Mouse (Mus musculus): Measurements from ENCODE around the gene Ercc1. TPM values are rescaled to one million over a fixed set of nuclear protein-coding genes. Genes with fewer than 3 reads are reported as not detected.

Gene Ercc1
- polyA plus RNA-seq, 1 experiment from 2014 or later, result 86.1 TPM

- WGBS, result 84% methylated on average over 4 of the region's 4 CpGs
- H3K4me3 ChIP-seq (replicated peaks; ENCODE audit: low read length), result no peak overlapping the region
- no peaks in the 10 kb centered on the region for H3K27me3 ChIP-seq (ENCODE audit: control insufficient read depth, insufficient read depth, low read length)
- ATAC-seq (ENCODE audit: low FRiP score) (no peak), DNase-seq (ENCODE audit: low spot score) (no peak)
- H3K4me1 ChIP-seq (replicated peaks; ENCODE audit: control insufficient read depth, insufficient read depth, low read length), result peaks cover 10% of the 10 kb centered on the region; the same call in 1 of the 2 replicates
- no peaks in the 10 kb centered on the region for H3K9me3 ChIP-seq (ENCODE audit: control insufficient read depth, low read length)
- H3K27ac ChIP-seq, result no peak overlapping the region
- H3K9ac ChIP-seq, result no peak overlapping the region
- no peak overlapping the region for H3K4me2 ChIP-seq (replicated peaks)
- no peaks in the 10 kb centered on the region for H3K36me3 ChIP-seq (replicated peaks; ENCODE audit: control insufficient read depth, insufficient read depth)
Measured at GRCm38 (mm10) chr7:19365376-19365775, 20.8 kb downstream of the Ercc1 start.

GRCm38 (mm10) chr7:19368380-19368779, 23.8 kb downstream of the Ercc1 start:
- Histone ChIP-seq H3K9me3 (ENCODE audit: control insufficient read depth, low read length) (no peaks in the 10 kb centered on the region), H3K27me3 (ENCODE audit: control insufficient read depth, insufficient read depth, low read length) (no peaks in the 10 kb centered on the region), H3K4me2 (replicated peaks) (no peak overlapping the region), H3K4me3 (replicated peaks; ENCODE audit: low read length) (no peak overlapping the region), H3K27ac (no peak overlapping the region), H3K4me1 (replicated peaks; ENCODE audit: control insufficient read depth, insufficient read depth, low read length) (no peaks in the 10 kb centered on the region), H3K9ac (no peak overlapping the region), H3K36me3 (replicated peaks; ENCODE audit: control insufficient read depth, insufficient read depth) (no peaks in the 10 kb centered on the region)
- DNase-seq (ENCODE audit: low spot score), result no peak
- ATAC-seq (ENCODE audit: low FRiP score), result no peak
- 25% methylated on average over 16 of the region's 16 CpGs for WGBS

- peak overlapping the region; percentile 65 for H3K4me2 ChIP-seq (replicated peaks)
- H3K4me1 ChIP-seq (replicated peaks; ENCODE audit: control insufficient read depth, insufficient read depth, low read length), result no peaks in the 10 kb centered on the region
- peak overlapping the region; percentile 37 for H3K4me3 ChIP-seq (replicated peaks; ENCODE audit: low read length)
- no peaks in the 10 kb centered on the region for H3K27me3 ChIP-seq (ENCODE audit: control insufficient read depth, insufficient read depth, low read length)
- peak overlapping the region; percentile 63 for H3K9ac ChIP-seq
- ATAC-seq (ENCODE audit: low FRiP score), result peak; percentile 85
- peak; percentile 78 for DNase-seq (ENCODE audit: low spot score)
- no peak overlapping the region for H3K27ac ChIP-seq
- H3K36me3 ChIP-seq (replicated peaks; ENCODE audit: control insufficient read depth, insufficient read depth), result no peaks in the 10 kb centered on the region
- no peaks in the 10 kb centered on the region for H3K9me3 ChIP-seq (ENCODE audit: control insufficient read depth, low read length)
- 14% methylated on average over 44 of the region's 46 CpGs for WGBS
Measured at GRCm38 (mm10) chr7:19369823-19370425, 25.3 kb downstream of the Ercc1 start.

- H3K9ac ChIP-seq, result no peak overlapping the region
- no peak for ATAC-seq (ENCODE audit: low FRiP score)
- no peaks in the 10 kb centered on the region for H3K36me3 ChIP-seq (replicated peaks; ENCODE audit: control insufficient read depth, insufficient read depth)
- no peak overlapping the region for H3K27ac ChIP-seq
- H3K4me3 ChIP-seq (replicated peaks; ENCODE audit: low read length), result no peak overlapping the region
- 84% methylated on average over 2 of the region's 2 CpGs for WGBS
- H3K4me2 ChIP-seq (replicated peaks), result no peak overlapping the region
- no peaks in the 10 kb centered on the region for H3K9me3 ChIP-seq (ENCODE audit: control insufficient read depth, low read length)
- H3K27me3 ChIP-seq (ENCODE audit: control insufficient read depth, insufficient read depth, low read length), result no peaks in the 10 kb centered on the region
- DNase-seq (ENCODE audit: low spot score), result peak; percentile 30
- H3K4me1 ChIP-seq (replicated peaks; ENCODE audit: control insufficient read depth, insufficient read depth, low read length), result no peaks in the 10 kb centered on the region
Measured at GRCm38 (mm10) chr7:19373367-19373766, 28.8 kb downstream of the Ercc1 start.

- H3K4me2 ChIP-seq (replicated peaks), result no peak overlapping the region
- no peaks in the 10 kb centered on the region for H3K9me3 ChIP-seq (ENCODE audit: control insufficient read depth, low read length)
- no peak overlapping the region for H3K4me3 ChIP-seq (replicated peaks; ENCODE audit: low read length)
- no peaks in the 10 kb centered on the region for H3K27me3 ChIP-seq (ENCODE audit: control insufficient read depth, insufficient read depth, low read length)
- no peak; the same call in 1 of the 2 replicates for ATAC-seq (ENCODE audit: low FRiP score)
- H3K36me3 ChIP-seq (replicated peaks; ENCODE audit: control insufficient read depth, insufficient read depth), result no peaks in the 10 kb centered on the region
- WGBS, result 81% methylated on average over 18 of the region's 18 CpGs
- no peak for DNase-seq (ENCODE audit: low spot score)
- H3K27ac ChIP-seq, result no peak overlapping the region
- H3K9ac ChIP-seq, result no peak overlapping the region
- no peaks in the 10 kb centered on the region for H3K4me1 ChIP-seq (replicated peaks; ENCODE audit: control insufficient read depth, insufficient read depth, low read length)
Measured at GRCm38 (mm10) chr7:19375368-19375767, 30.8 kb downstream of the Ercc1 start.

- Histone ChIP-seq H3K27ac (no peak overlapping the region), H3K27me3 (ENCODE audit: control insufficient read depth, insufficient read depth, low read length) (no peaks in the 10 kb centered on the region), H3K9ac (no peak overlapping the region), H3K36me3 (replicated peaks; ENCODE audit: control insufficient read depth, insufficient read depth) (no peaks in the 10 kb centered on the region), H3K4me1 (replicated peaks; ENCODE audit: control insufficient read depth, insufficient read depth, low read length) (no peaks in the 10 kb centered on the region), H3K4me3 (replicated peaks; ENCODE audit: low read length) (no peak overlapping the region), H3K9me3 (ENCODE audit: control insufficient read depth, low read length) (no peaks in the 10 kb centered on the region), H3K4me2 (replicated peaks) (no peak overlapping the region)
- DNase-seq (ENCODE audit: low spot score) (no peak), ATAC-seq (ENCODE audit: low FRiP score) (no peak)
- 92% methylated on average over 4 of the region's 4 CpGs for WGBS
Measured at GRCm38 (mm10) chr7:19376019-19376418, 31.4 kb downstream of the Ercc1 start.

GRCm38 (mm10) chr7:19378049-19378448, 33.5 kb downstream of the Ercc1 start:
- ATAC-seq (ENCODE audit: low FRiP score) (no peak), DNase-seq (ENCODE audit: low spot score) (no peak)
- Histone ChIP-seq H3K36me3 (replicated peaks; ENCODE audit: control insufficient read depth, insufficient read depth) (no peaks in the 10 kb centered on the region), H3K27ac (no peak overlapping the region), H3K4me1 (replicated peaks; ENCODE audit: control insufficient read depth, insufficient read depth, low read length) (peaks cover 6% of the 10 kb centered on the region), H3K27me3 (ENCODE audit: control insufficient read depth, insufficient read depth, low read length) (no peaks in the 10 kb centered on the region), H3K9ac (no peak overlapping the region), H3K4me2 (replicated peaks) (no peak overlapping the region), H3K9me3 (ENCODE audit: control insufficient read depth, low read length) (no peaks in the 10 kb centered on the region), H3K4me3 (replicated peaks; ENCODE audit: low read length) (no peak overlapping the region)
- 73% methylated on average over 8 of the region's 8 CpGs for WGBS

GRCm38 (mm10) chr7:19381377-19382165, 37.0 kb downstream of the Ercc1 start, which contains the start of gene Ercc2:
TSS of gene Ercc2 (plus strand) at chr7:19382010.
- no peaks in the 10 kb centered on the region for H3K27me3 ChIP-seq (ENCODE audit: control insufficient read depth, insufficient read depth, low read length)
- H3K36me3 ChIP-seq (replicated peaks; ENCODE audit: control insufficient read depth, insufficient read depth), result peaks cover 24% of the 10 kb centered on the region
- H3K9me3 ChIP-seq (ENCODE audit: control insufficient read depth, low read length), result no peaks in the 10 kb centered on the region
- peak within 1 kb of the TSS; percentile 76; the same call in 1 of the 2 replicates for H3K27ac ChIP-seq
- 7% methylated on average over 42 of the region's 48 CpGs for WGBS
- H3K4me3 ChIP-seq (replicated peaks; ENCODE audit: low read length), result peak within 1 kb of the TSS; percentile 89
- ATAC-seq (ENCODE audit: low FRiP score) (peak; percentile 95), DNase-seq (ENCODE audit: low spot score) (peak; percentile 99)
- H3K9ac ChIP-seq, result peak within 1 kb of the TSS; percentile 86
- peaks cover 11% of the 10 kb centered on the region for H3K4me1 ChIP-seq (replicated peaks; ENCODE audit: control insufficient read depth, insufficient read depth, low read length)
- H3K4me2 ChIP-seq (replicated peaks), result peak within 1 kb of the TSS; percentile 93

GRCm38 (mm10) chr7:19382166-19382541, 37.6 kb downstream of the Ercc1 start:
- no peak for DNase-seq (ENCODE audit: low spot score)
- peak overlapping the region; percentile 76; the same call in 1 of the 2 replicates for H3K27ac ChIP-seq
- WGBS, result under 1% methylated on average over 22 of the region's 37 CpGs
- H3K4me1 ChIP-seq (replicated peaks; ENCODE audit: control insufficient read depth, insufficient read depth, low read length), result peaks cover 11% of the 10 kb centered on the region
- H3K9ac ChIP-seq, result peak overlapping the region; percentile 86
- peak; percentile 62 for ATAC-seq (ENCODE audit: low FRiP score)
- no peaks in the 10 kb centered on the region for H3K27me3 ChIP-seq (ENCODE audit: control insufficient read depth, insufficient read depth, low read length)
- peaks cover 30% of the 10 kb centered on the region for H3K36me3 ChIP-seq (replicated peaks; ENCODE audit: control insufficient read depth, insufficient read depth)
- H3K4me3 ChIP-seq (replicated peaks; ENCODE audit: low read length), result peak overlapping the region; percentile 89
- peak overlapping the region; percentile 93 for H3K4me2 ChIP-seq (replicated peaks)
- H3K9me3 ChIP-seq (ENCODE audit: control insufficient read depth, low read length), result no peaks in the 10 kb centered on the region

All from hindbrain, embryonic 14.5 days (tissue).